Mouse (Mus musculus): Measurements from ENCODE around the gene Trp53rka.
A peak's percentile ranks its signal among the peaks of the same experiment; 100 is the strongest.
"Not testable (repeated sequence)": the region's sequence is repeated elsewhere in the genome, so short reads cannot be mapped to it uniquely, and the experiment has no call there.

Trp53rka gene

GRCm38 (mm10) chr2:165492648-165493553 is at the start of gene Trp53rka:
Trp53rka (minus strand) TSS chr2:165493324.
- peak; percentile 89 for DNase-seq (ENCODE audit: low read depth, low spot score)

- no peak for DNase-seq (ENCODE audit: low read depth, low spot score)
Measured at GRCm38 (mm10) chr2:165540975-165541374, 47.9 kb upstream of the Trp53rka start.

- DNase-seq (ENCODE audit: low read depth, low spot score): no peak
Measured at GRCm38 (mm10) chr2:165533789-165534188, 40.7 kb upstream of the Trp53rka start.

- peak; percentile 45 for DNase-seq (ENCODE audit: low read depth, low spot score)
Measured at GRCm38 (mm10) chr2:165529106-165529505, 36.0 kb upstream of the Trp53rka start.

- DNase-seq (ENCODE audit: low read depth, low spot score): no peak
Measured at GRCm38 (mm10) chr2:165525609-165526008, 32.5 kb upstream of the Trp53rka start.

GRCm38 (mm10) chr2:165515178-165515728 is 22.1 kb upstream of the Trp53rka start:
- no peak for DNase-seq (ENCODE audit: low read depth, low spot score)

- DNase-seq (ENCODE audit: low read depth, low spot score): no peak
Measured at GRCm38 (mm10) chr2:165512870-165513600, 19.9 kb upstream of the Trp53rka start.

- DNase-seq (ENCODE audit: low read depth, low spot score): no peak
Measured at GRCm38 (mm10) chr2:165512426-165512825, 19.3 kb upstream of the Trp53rka start.

GRCm38 (mm10) chr2:165511530-165511929 is 18.4 kb upstream of the Trp53rka start:
- peak; percentile 23 for DNase-seq (ENCODE audit: low read depth, low spot score)

GRCm38 (mm10) chr2:165510914-165511458 is 17.9 kb upstream of the Trp53rka start:
- not testable (repeated sequence) for DNase-seq (ENCODE audit: low read depth, low spot score)

- DNase-seq (ENCODE audit: low read depth, low spot score): no peak
Measured at GRCm38 (mm10) chr2:165510466-165510865, 17.3 kb upstream of the Trp53rka start.

- no peak for DNase-seq (ENCODE audit: low read depth, low spot score)
Measured at GRCm38 (mm10) chr2:165509686-165510085, 16.6 kb upstream of the Trp53rka start.

GRCm38 (mm10) chr2:165503259-165504203 is 10.4 kb upstream of the Trp53rka start, which contains the start of gene Slc2a10:
Slc2a10 (plus strand) TSS chr2:165503787.
- no peak for DNase-seq (ENCODE audit: low read depth, low spot score)

- no peak for DNase-seq (ENCODE audit: low read depth, low spot score)
Measured at GRCm38 (mm10) chr2:165498816-165499215, 5.7 kb upstream of the Trp53rka start.

- DNase-seq (ENCODE audit: low read depth, low spot score): no peak
Measured at GRCm38 (mm10) chr2:165497706-165498275, 4.7 kb upstream of the Trp53rka start.

- DNase-seq (ENCODE audit: low read depth, low spot score): peak; percentile 70
Measured at GRCm38 (mm10) chr2:165496251-165496650, 3.1 kb upstream of the Trp53rka start.

- peak; percentile 57 for DNase-seq (ENCODE audit: low read depth, low spot score)
Measured at GRCm38 (mm10) chr2:165494495-165494894, 1.4 kb upstream of the Trp53rka start.

GRCm38 (mm10) chr2:165493587-165494210 is 575 bp upstream of the Trp53rka start:
- no peak for DNase-seq (ENCODE audit: low read depth, low spot score)

- DNase-seq (ENCODE audit: low read depth, low spot score): peak; percentile 51
Measured at GRCm38 (mm10) chr2:165486881-165487535, 6.1 kb downstream of the Trp53rka start.
